Mouse (Mus musculus) cortical plate, adult 2 months (tissue): ENCODE data around the gene Agap2.

Source experiments
- CTCF ChIP-seq: fragments of 200-500 bp; IDR thresholded peaks from 2 replicates; pipeline ENCODE4 v1.5.1; 2011; ENCODE audit warnings: mild to moderate bottlenecking, control low read depth, low read length; ENCODE audit not compliant: insufficient read depth; ENCODE audit errors: extremely low read depth
- POLR2A ChIP-seq: fragments of 200-500 bp; IDR thresholded peaks from 2 replicates; pipeline ENCODE4 v1.6.1; 2011; ENCODE audit warnings: mild to moderate bottlenecking, low read length, control low read depth; ENCODE audit not compliant: insufficient read depth; ENCODE audit errors: extremely low read depth

DNA sequence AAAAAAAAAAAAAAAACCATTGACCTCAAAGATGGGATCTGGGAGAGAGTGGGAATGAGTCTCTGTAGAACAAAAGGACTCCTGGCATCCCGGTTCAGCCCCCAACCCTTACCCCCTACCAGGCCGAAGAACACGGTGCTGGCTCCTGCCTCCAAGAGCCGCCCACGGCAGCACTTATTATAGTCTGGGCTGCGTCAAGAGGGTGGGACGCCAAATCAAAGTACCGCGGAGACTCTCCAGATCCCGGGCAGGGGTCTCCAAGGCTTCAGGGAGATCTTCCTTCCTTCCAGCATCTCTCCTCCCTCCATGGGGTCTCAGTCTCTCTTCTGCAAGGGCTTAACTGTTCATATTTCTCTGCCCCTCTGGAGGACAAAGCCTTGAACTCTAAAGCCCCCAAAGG lies 2.4 kb downstream of the Agap2 start:
- peak; percentile 38; the same call in 1 of the 2 replicates for TF ChIP-seq POLR2A
- no peak for TF ChIP-seq CTCF
